Mouse (Mus musculus) colon, adult 2 months (tissue): Measurements from ENCODE around the gene Alg13. TPM values are rescaled to one million over a fixed set of nuclear protein-coding genes. Genes with fewer than 3 reads are reported as not detected.

Experiments
- polyA plus RNA-seq: library from polyadenylated mRNA; depleted of rRNA; stranded (reverse); fragments of >200 nt; gene quantifications from 2 replicates; pipeline ENCODE4 v1.2.3, GENCODE M21; 2012; rRNA removed

Alg13 gene
- polyA plus RNA-seq, result 3.2 and 4.5 TPM in 2 replicates

GRCm38 (mm10) chrX:144317548-144318163 lies at the start of gene Alg13:
Gene Alg13 (plus strand): TSS chrX:144317804.

Other genes with a start within 250 kb of the Alg13 start
- not detected in 2 replicates for gene A730046J19Rik, start 164.1 kb upstream of the Alg13 start, polyA plus RNA-seq
- gene Trpc5os, start 138.8 kb downstream of the Alg13 start, polyA plus RNA-seq, result not detected in 2 replicates